Mouse (Mus musculus) hindbrain, postnatal 0 days (tissue): ENCODE measurements around the gene Trpm3. TPM values are rescaled to one million over a fixed set of nuclear protein-coding genes. Genes with fewer than 3 reads are reported as not detected.

Source experiments
- ATAC-seq: fragments of 200-750 bp; cut with Nextera tagmentation; 2 replicates; pipeline ENCODE4 v1.8.0; 2017; ENCODE audit warnings: mild to moderate bottlenecking, moderate TSS enrichment, moderate library complexity
- DNase-seq: peaks from one replicate; pipeline ENCODE4 v3.0.0-alpha.2; 2015; ENCODE audit warnings: low spot score
- H3K27ac ChIP-seq: fragments of 300-500 bp; sonication (generic); 2 replicates; pipeline ENCODE4 v1.5.1; 2014; ENCODE audit warnings: mild to moderate bottlenecking
- H3K27me3 ChIP-seq: fragments of 300-500 bp; sonication (generic); 2 replicates; pipeline ENCODE4 v1.6.1; 2014; ENCODE audit warnings: low read length, mixed read lengths; ENCODE audit not compliant: insufficient read depth
- H3K36me3 ChIP-seq: fragments of 300-500 bp; sonication (generic); 2 replicates; pipeline ENCODE4 v1.6.1; 2014; ENCODE audit warnings: low read length, mixed read lengths; ENCODE audit not compliant: insufficient read depth
- H3K4me1 ChIP-seq: fragments of 300-500 bp; sonication (generic); 2 replicates; pipeline ENCODE4 v1.6.1; 2014; ENCODE audit warnings: antibody characterized with exemption, low read length, mixed read lengths; ENCODE audit not compliant: insufficient read depth
- H3K4me2 ChIP-seq: fragments of 300-500 bp; sonication (generic); 2 replicates; pipeline ENCODE4 v1.6.1; 2014; ENCODE audit warnings: low read depth, mild to moderate bottlenecking, low read length, moderate library complexity, mixed read lengths
- H3K4me3 ChIP-seq: fragments of 300-500 bp; sonication (generic); 2 replicates; pipeline ENCODE4 v1.5.1; 2014; ENCODE audit warnings: low read length
- H3K9ac ChIP-seq: fragments of 300-500 bp; sonication (generic); replicated peaks from 2 replicates; pipeline ENCODE4 v1.6.1; 2014; ENCODE audit warnings: mild to moderate bottlenecking, low read length, moderate library complexity, mixed read lengths
- H3K9me3 ChIP-seq: fragments of 300-500 bp; sonication (generic); 2 replicates; pipeline ENCODE4 v1.6.1; 2016; ENCODE audit warnings: low read length, mixed read lengths
- CTCF ChIP-seq: IDR thresholded peaks from 2 replicates; pipeline ENCODE4 v1.5.1; 2016; ENCODE audit warnings: antibody characterized with exemption, control low read depth, low read depth
- WGBS: fragments of 180-500 bp; shearing (Covaris S2); extraction: QIAGEN DNeasy Blood & Tissue Kit; methylation state at CpG from one replicate; pipeline ENCODE4 v1.1.7; 2014; 5-methylcytosine and 5-hydroxymethylcytosine counted together
- polyA plus RNA-seq: library from polyadenylated mRNA; unstranded; fragments of >200 nt; fragmentation: Nextera tagmentation; extraction: Ambion mirVana; gene quantifications from 2 replicates; pipeline ENCODE4 v1.2.1, GENCODE M21; 2015
- total RNA-seq: library from RNA; depleted of rRNA; stranded (reverse); fragments of >200 nt; gene quantifications from 2 replicates; pipeline ENCODE4 v1.2.3, GENCODE M21; 2014

The Trpm3 gene
- total and polyA plus RNA-seq, 2 experiments from 2014 or later = 44.1 to 63.5 TPM

DNA sequence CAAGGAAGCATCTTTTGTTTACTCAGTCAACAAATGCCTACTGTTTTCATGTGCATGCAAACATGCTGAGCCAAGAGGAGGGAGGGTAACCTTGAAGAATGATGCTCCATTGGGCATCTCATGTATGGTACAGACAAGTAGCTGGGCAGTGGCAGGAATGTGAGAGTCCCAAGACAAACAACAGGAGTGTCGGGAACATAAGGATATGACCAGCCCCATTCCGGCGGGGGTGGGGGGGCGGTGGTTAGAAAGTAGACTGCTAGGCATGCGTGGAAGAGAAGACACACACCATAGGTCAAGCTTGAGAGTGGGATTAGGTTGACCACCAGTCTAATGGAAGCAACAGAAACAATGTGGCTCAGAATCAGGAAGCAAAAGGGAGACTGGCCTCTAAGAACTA is 837.0 kb downstream of the Trpm3 start:
- Histone ChIP-seq H3K9me3 (no peaks in the 10 kb centered on the region), H3K27ac (no peak overlapping the region), H3K27me3 (no peaks in the 10 kb centered on the region), H3K9ac (no peak overlapping the region), H3K4me3 (no peak overlapping the region), H3K36me3 (no peaks in the 10 kb centered on the region), H3K4me1 (0 out of 2 replicates have a peak, but pooled peaks cover 3% of the 10 kb centered on the region), H3K4me2 (no peak overlapping the region)
- ATAC-seq (no peak), DNase-seq (no peak)
- TF ChIP-seq CTCF = no peak
- WGBS = 97% methylated on average over 5 of the region's 5 CpGs

DNA sequence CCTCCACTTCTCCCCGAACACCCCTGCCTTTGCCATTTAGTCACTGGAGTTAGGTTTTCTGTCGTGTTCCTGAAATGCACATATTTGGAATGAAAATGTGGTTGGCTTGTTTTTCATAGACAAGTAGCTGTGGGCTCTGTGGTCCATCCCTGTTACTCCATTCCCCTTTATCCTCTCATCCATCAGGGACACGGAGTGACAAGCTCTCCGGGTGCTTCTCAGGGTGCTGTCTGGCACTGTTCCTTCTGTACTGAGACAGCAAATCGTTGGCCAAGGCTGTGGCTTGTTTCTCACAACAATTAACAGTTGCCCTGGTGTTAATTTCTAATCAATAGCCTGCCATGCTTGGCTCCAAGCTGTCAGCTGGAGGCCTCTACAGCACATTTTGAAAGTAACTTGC is 838.7 kb downstream of the Trpm3 start:
- 39% methylated on average over 5 of the region's 5 CpGs for WGBS
- ATAC-seq (no peak), DNase-seq (no peak)
- Histone ChIP-seq H3K4me1 (0 out of 2 replicates have a peak, but pooled peaks cover 3% of the 10 kb centered on the region), H3K27ac (no peak overlapping the region), H3K4me3 (no peak overlapping the region), H3K36me3 (no peaks in the 10 kb centered on the region), H3K9me3 (no peaks in the 10 kb centered on the region), H3K27me3 (no peaks in the 10 kb centered on the region), H3K9ac (no peak overlapping the region), H3K4me2 (no peak overlapping the region)
- no peak for TF ChIP-seq CTCF

DNA sequence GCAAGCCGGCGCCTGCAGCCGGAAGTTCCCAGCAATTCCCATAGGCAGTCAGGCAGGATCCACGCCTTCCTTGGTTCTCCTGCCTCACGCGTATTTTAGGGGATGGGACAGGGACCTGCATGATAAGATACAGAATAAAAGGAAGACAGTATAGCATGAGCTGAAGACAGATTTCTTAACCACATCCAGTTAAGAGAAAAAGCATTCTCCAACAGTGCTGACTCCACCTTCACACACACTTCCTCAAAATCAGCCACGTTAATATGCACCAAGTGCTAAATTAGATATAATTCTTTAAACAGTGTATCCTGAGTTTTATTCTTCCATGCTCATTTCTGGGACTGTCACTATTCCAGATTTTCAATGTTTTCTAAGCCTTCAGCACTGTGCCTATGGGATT is 839.9 kb downstream of the Trpm3 start:
- no peak overlapping the region for H3K4me2 ChIP-seq
- no peaks in the 10 kb centered on the region for H3K9me3 ChIP-seq
- WGBS = 96% methylated on average over 7 of the region's 7 CpGs
- H3K36me3 ChIP-seq = no peaks in the 10 kb centered on the region
- no peak for TF ChIP-seq CTCF
- H3K4me3 ChIP-seq = no peak overlapping the region
- 0 out of 2 replicates have a peak, but pooled peaks cover 3% of the 10 kb centered on the region for H3K4me1 ChIP-seq
- no peaks in the 10 kb centered on the region for H3K27me3 ChIP-seq
- no peak for ATAC-seq
- H3K9ac ChIP-seq = no peak overlapping the region
- DNase-seq = no peak
- H3K27ac ChIP-seq = no peak overlapping the region

DNA sequence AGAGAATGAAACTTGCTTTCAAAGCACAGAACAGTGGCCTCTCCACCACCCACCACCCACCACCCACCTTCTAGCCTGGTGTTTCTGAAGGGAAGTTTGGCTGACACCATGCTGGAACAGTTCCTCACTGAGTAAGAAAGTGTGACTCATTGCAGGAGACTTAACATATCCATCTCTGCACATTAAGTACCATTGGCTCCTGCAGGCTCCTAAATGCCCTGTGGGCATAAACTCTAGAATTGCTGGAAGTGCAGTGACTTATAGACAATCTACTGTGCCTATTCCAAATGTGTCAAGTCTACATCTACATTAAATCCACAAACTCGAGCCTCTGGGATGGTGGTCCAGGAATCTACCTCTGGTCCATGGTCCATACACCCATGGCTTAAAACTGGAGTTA is 840.3 kb downstream of the Trpm3 start:
- Histone ChIP-seq H3K9ac (no peak overlapping the region), H3K27me3 (no peaks in the 10 kb centered on the region), H3K4me2 (no peak overlapping the region), H3K4me3 (no peak overlapping the region), H3K36me3 (no peaks in the 10 kb centered on the region), H3K4me1 (0 out of 2 replicates have a peak, but pooled peaks cover 3% of the 10 kb centered on the region), H3K27ac (no peak overlapping the region), H3K9me3 (no peaks in the 10 kb centered on the region)
- DNase-seq (no peak), ATAC-seq (no peak)
- no peak for TF ChIP-seq CTCF
- 61% methylated on average over 1 of the region's 1 CpGs for WGBS

DNA sequence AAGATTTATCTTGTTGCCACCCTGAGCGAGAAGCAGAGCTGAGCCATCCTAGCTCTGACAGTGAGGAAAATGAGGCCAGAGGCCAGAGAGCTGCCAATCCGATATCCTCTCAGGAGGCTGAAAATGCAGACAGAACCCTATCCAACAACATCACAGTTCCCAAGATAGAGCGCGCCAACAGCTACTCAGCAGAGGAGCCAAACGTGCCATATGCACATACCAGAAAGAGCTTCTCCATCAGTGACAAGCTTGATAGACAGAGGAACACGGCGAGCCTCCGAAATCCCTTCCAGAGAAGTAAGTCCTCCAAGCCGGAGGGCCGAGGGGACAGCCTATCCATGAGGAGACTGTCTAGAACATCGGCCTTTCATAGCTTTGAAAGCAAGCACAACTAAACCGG is 849.1 kb downstream of the Trpm3 start:
- H3K36me3 ChIP-seq = peaks cover 12% of the 10 kb centered on the region; the same call in 1 of the 2 replicates
- H3K27ac ChIP-seq = no peak overlapping the region
- 90% methylated on average over 12 of the region's 12 CpGs for WGBS
- ATAC-seq = no peak
- no peak for TF ChIP-seq CTCF
- no peaks in the 10 kb centered on the region for H3K4me1 ChIP-seq
- no peaks in the 10 kb centered on the region for H3K27me3 ChIP-seq
- no peak for DNase-seq
- H3K4me3 ChIP-seq = no peak overlapping the region
- H3K9ac ChIP-seq = no peak overlapping the region
- H3K4me2 ChIP-seq = no peak overlapping the region
- no peaks in the 10 kb centered on the region for H3K9me3 ChIP-seq

DNA sequence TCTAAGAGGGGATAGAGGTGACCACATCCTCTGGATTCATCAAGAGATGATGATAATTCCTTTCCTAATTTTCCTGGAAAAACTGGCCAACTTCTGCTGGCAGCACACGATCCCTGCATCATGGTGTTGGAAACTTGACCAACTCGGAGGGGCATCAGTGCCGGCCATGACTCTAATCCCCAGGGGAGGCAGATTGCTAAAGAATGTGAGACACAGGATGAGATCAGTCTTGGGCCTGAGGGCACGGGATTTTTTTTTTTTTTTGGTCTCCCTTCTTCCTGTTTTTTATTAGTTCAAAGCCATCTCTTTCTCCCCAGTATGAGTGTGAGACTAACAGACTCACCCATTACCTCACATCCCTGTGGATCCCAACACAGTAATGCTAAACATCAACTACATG is 855.1 kb downstream of the Trpm3 start:
- no peak for ATAC-seq
- Histone ChIP-seq H3K4me2 (no peak overlapping the region), H3K36me3 (no peaks in the 10 kb centered on the region), H3K27ac (no peak overlapping the region), H3K4me3 (no peak overlapping the region), H3K9ac (no peak overlapping the region), H3K27me3 (no peaks in the 10 kb centered on the region), H3K9me3 (no peaks in the 10 kb centered on the region; the same call in 1 of the 2 replicates), H3K4me1 (no peaks in the 10 kb centered on the region)
- no peak for DNase-seq
- 76% methylated on average over 4 of the region's 4 CpGs for WGBS
- no peak for TF ChIP-seq CTCF

DNA sequence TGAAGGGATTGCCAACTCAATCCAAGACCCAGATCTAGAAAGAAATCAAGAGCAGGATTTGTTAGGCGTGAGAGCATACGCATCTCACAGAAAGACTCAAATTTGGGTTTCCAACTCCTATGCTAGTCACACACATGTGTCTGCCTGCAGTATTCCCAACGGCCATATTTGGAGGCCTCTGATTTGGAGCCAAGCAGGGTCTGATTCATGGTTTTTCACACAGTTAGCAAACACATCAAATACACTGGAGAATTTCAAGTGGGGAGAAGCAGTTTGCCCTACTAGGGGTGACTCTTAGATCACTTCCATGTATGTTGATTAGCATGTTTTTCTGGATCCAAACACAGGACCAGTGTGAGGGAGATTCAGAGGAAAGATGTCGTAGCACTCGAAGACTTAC is 855.7 kb downstream of the Trpm3 start:
- ATAC-seq (no peak), DNase-seq (no peak)
- no peak overlapping the region for H3K4me2 ChIP-seq
- H3K36me3 ChIP-seq = no peaks in the 10 kb centered on the region
- H3K27ac ChIP-seq = no peak overlapping the region
- no peaks in the 10 kb centered on the region; the same call in 1 of the 2 replicates for H3K9me3 ChIP-seq
- no peak overlapping the region for H3K9ac ChIP-seq
- no peak overlapping the region for H3K4me3 ChIP-seq
- no peaks in the 10 kb centered on the region for H3K27me3 ChIP-seq
- TF ChIP-seq CTCF = no peak
- H3K4me1 ChIP-seq = no peaks in the 10 kb centered on the region
- WGBS = 91% methylated on average over 5 of the region's 5 CpGs
